Mouse (Mus musculus) right cerebral cortex, postnatal 14 days (tissue): ENCODE measurements at regions not wholly inside any gene's neighbourhood (a gene's known extent, or its start where the extent isn't known, plus 50 kb on each side); places are given as distances from the start of the nearest gene placed in this dataset.
"Not testable (repeated sequence)": the region's sequence is repeated elsewhere in the genome, so short reads cannot be mapped to it uniquely, and the experiment has no call there.

ENCODE experiments used
- DNase-seq: peaks from one replicate; pipeline ENCODE4 v3.0.0; 2022

GRCm38 (mm10) chr2:15273446-15273845 lies 218.6 kb upstream of the Nsun6 start:
- DNase-seq = no peak

GRCm38 (mm10) chr2:15260486-15261165 lies 205.8 kb upstream of the Nsun6 start:
- no peak for DNase-seq

GRCm38 (mm10) chr2:15242276-15242675 lies 187.4 kb upstream of the Nsun6 start:
- DNase-seq = not testable (repeated sequence)

- peak; percentile 5 for DNase-seq
These were observed 167.0 kb upstream of the Nsun6 start for GRCm38 (mm10) chr2:15221910-15222309.

GRCm38 (mm10) chr2:15188091-15188490 lies 133.2 kb upstream of the Nsun6 start:
- DNase-seq = no peak

GRCm38 (mm10) chr2:15181000-15181399 lies 126.1 kb upstream of the Nsun6 start:
- no peak for DNase-seq

- DNase-seq = no peak
These were observed 111.7 kb upstream of the Nsun6 start for GRCm38 (mm10) chr2:15166435-15167024.

- no peak for DNase-seq
These were observed 111.0 kb upstream of the Nsun6 start for GRCm38 (mm10) chr2:15165830-15166229.

- no peak for DNase-seq
These were observed 109.0 kb upstream of the Nsun6 start for GRCm38 (mm10) chr2:15163732-15164418.

GRCm38 (mm10) chr2:15161831-15162230 lies 107.0 kb upstream of the Nsun6 start:
- no peak for DNase-seq

- DNase-seq = no peak
These were observed 102.8 kb upstream of the Nsun6 start for GRCm38 (mm10) chr2:15157622-15158021.

GRCm38 (mm10) chr2:15150823-15151222 lies 96.0 kb upstream of the Nsun6 start:
- DNase-seq = no peak

GRCm38 (mm10) chr2:15148381-15148780 lies 93.5 kb upstream of the Nsun6 start:
- no peak for DNase-seq

GRCm38 (mm10) chr2:15146986-15147385 lies 92.1 kb upstream of the Nsun6 start:
- no peak for DNase-seq

GRCm38 (mm10) chr2:15146414-15146813 lies 91.5 kb upstream of the Nsun6 start:
- DNase-seq = no peak

- DNase-seq = no peak
These were observed 89.9 kb upstream of the Nsun6 start for GRCm38 (mm10) chr2:15144781-15145180.

GRCm38 (mm10) chr2:15139877-15140276 lies 85.0 kb upstream of the Nsun6 start:
- DNase-seq = no peak
